Comparison of ENCODE assay signal across 20 mouse cellular contexts in the genomic region with DNA sequence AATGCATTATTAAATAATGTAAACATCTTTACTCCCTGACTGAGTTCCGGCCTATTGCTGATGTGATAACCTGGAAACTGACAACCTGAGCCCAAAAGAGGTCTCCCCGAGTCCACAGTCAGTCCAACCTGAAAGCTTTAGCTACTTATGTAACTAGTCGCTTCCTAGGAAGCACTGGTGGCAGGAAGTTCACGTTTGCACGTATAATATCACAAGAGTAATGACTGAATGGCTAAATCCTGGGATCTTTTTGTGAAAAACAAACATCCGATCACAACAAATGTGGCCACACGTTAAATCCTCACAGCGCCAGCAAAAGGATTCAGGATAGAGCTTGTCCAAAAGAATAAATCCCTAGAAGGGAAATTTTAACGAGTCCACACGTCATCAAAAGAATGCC.
DNase-seq lines count a peak whose midpoint lies in the region; ATAC-seq and TF ChIP-seq lines count a peak whose summit lies in the region.
"Had no signal": no experiment of that assay in that cellular context is flagged by ENCODE, and none has a peak within 500 bp of the region (broad histone marks: within the 10 kb centered on the region; RNA-seq: fewer than 3 reads in every experiment).

No protein-coding gene starts in this region.

- peak; percentile 68 for DNase-seq in heart, adult 11 months
- no peak for DNase-seq in heart, embryonic 10.5 days (ENCODE audit: low spot score)
- no peak for DNase-seq in heart, postnatal 0 days (ENCODE audit: low spot score)
- DNase-seq in heart, adult 8-10 months (ENCODE audit: low spot score) = no peak
- DNase-seq: adrenal gland, adult 2 months; adrenal gland, postnatal 10 days; adrenal gland, postnatal 25 days; cerebellum, adult 11-12 months; cerebellum, adult 2 months; cerebellum, adult 9-10 months; cerebellum, postnatal 10 days; cerebellum, postnatal 25 days had no signal

- no peak overlapping the region for H3K4me3 ChIP-seq in heart, embryonic 10.5 days
- H3K4me3 ChIP-seq in heart, embryonic 13.5 days = no peak overlapping the region
- no peak overlapping the region for H3K4me3 ChIP-seq in heart, embryonic 12.5 days
- no peak overlapping the region for H3K4me3 ChIP-seq in heart, postnatal 0 days (ENCODE audit: low read depth, low read length)
- no peak overlapping the region for H3K4me3 ChIP-seq in brown adipose tissue, adult 24 weeks (ENCODE audit: insufficient read depth, low read depth, low read length)
- no peak overlapping the region for H3K4me3 ChIP-seq in intestine, embryonic 15.5 days (replicated peaks)
- H3K4me3 ChIP-seq: embryonic facial prominence, embryonic 10.5 days; embryonic facial prominence, embryonic 12.5 days; forebrain, embryonic 13.5 days; forebrain, embryonic 15.5 days had no signal

- TF ChIP-seq EP300 in heart, postnatal 0 days (IDR thresholded peaks at IDR 0.05; ENCODE audit: low read depth) = no peak

- H3K4me2 ChIP-seq in heart, embryonic 13.5 days = no peak overlapping the region
- no peak overlapping the region for H3K4me2 ChIP-seq in heart, embryonic 12.5 days
- H3K4me2 ChIP-seq in heart, postnatal 0 days (ENCODE audit: low read depth, low read length) = no peak overlapping the region
- no peak overlapping the region for H3K4me2 ChIP-seq in intestine, embryonic 15.5 days (replicated peaks)
- H3K4me2 ChIP-seq: embryonic facial prominence, embryonic 12.5 days; forebrain, embryonic 13.5 days; forebrain, embryonic 15.5 days had no signal

- no peaks in the 10 kb centered on the region for H3K36me3 ChIP-seq in heart, embryonic 10.5 days
- H3K36me3 ChIP-seq in heart, embryonic 13.5 days = no peaks in the 10 kb centered on the region
- H3K36me3 ChIP-seq in heart, embryonic 12.5 days = no peaks in the 10 kb centered on the region
- H3K36me3 ChIP-seq in heart, postnatal 0 days (replicated peaks; ENCODE audit: control insufficient read depth, insufficient read depth, low read length) = no peaks in the 10 kb centered on the region
- no peaks in the 10 kb centered on the region for H3K36me3 ChIP-seq in intestine, embryonic 15.5 days
- H3K36me3 ChIP-seq: embryonic facial prominence, embryonic 10.5 days; embryonic facial prominence, embryonic 12.5 days; forebrain, embryonic 15.5 days had no signal

- no peaks in the 10 kb centered on the region for H3K9me3 ChIP-seq in heart, embryonic 10.5 days
- no peaks in the 10 kb centered on the region for H3K9me3 ChIP-seq in heart, embryonic 13.5 days
- H3K9me3 ChIP-seq in heart, embryonic 12.5 days (replicated peaks) = no peaks in the 10 kb centered on the region
- no peaks in the 10 kb centered on the region for H3K9me3 ChIP-seq in heart, postnatal 0 days (replicated peaks; ENCODE audit: control insufficient read depth, low read length)
- no peaks in the 10 kb centered on the region for H3K9me3 ChIP-seq in intestine, embryonic 15.5 days
- H3K9me3 ChIP-seq: embryonic facial prominence, embryonic 10.5 days; embryonic facial prominence, embryonic 12.5 days; forebrain, embryonic 13.5 days; forebrain, embryonic 15.5 days had no signal

- 82% methylated on average over 10 of the region's 10 CpGs for WGBS in heart, embryonic 10.5 days
- 71% methylated on average over 10 of the region's 10 CpGs for WGBS in heart, embryonic 13.5 days
- 80% methylated on average over 10 of the region's 10 CpGs for WGBS in heart, embryonic 12.5 days
- WGBS in heart, postnatal 0 days = 77% methylated on average over 10 of the region's 10 CpGs
- 75% methylated on average over 10 of the region's 10 CpGs for WGBS in intestine, embryonic 15.5 days

- no peak overlapping the region for H3K27ac ChIP-seq in heart, embryonic 10.5 days
- H3K27ac ChIP-seq in heart, embryonic 13.5 days (replicated peaks) = 0 out of 2 replicates have a peak overlapping the region, but pooled peaks have one; percentile 56
- H3K27ac ChIP-seq in heart, embryonic 12.5 days (ENCODE audit: poor library complexity, severe bottlenecking) = no peak overlapping the region
- H3K27ac ChIP-seq in heart, postnatal 0 days (ENCODE audit: low read depth) = peak overlapping the region; percentile 86
- peak overlapping the region; percentile 95 for H3K27ac ChIP-seq in brown adipose tissue, adult 24 weeks (replicated peaks; ENCODE audit: low read depth, low read length)
- H3K27ac ChIP-seq in intestine, embryonic 15.5 days = no peak overlapping the region
- H3K27ac ChIP-seq: embryonic facial prominence, embryonic 10.5 days; embryonic facial prominence, embryonic 12.5 days; forebrain, embryonic 13.5 days; forebrain, embryonic 15.5 days had no signal

- no peaks in the 10 kb centered on the region for H3K4me1 ChIP-seq in heart, embryonic 10.5 days
- peaks cover 24% of the 10 kb centered on the region for H3K4me1 ChIP-seq in heart, embryonic 13.5 days
- peaks cover 14% of the 10 kb centered on the region for H3K4me1 ChIP-seq in heart, embryonic 12.5 days (replicated peaks)
- H3K4me1 ChIP-seq in heart, postnatal 0 days (ENCODE audit: control insufficient read depth, insufficient read depth) = peaks cover 21% of the 10 kb centered on the region
- peaks cover 4% of the 10 kb centered on the region for H3K4me1 ChIP-seq in brown adipose tissue, adult 24 weeks (ENCODE audit: control insufficient read depth, insufficient read depth, insufficient read length, low read length)
- H3K4me1 ChIP-seq in intestine, embryonic 15.5 days (replicated peaks) = no peaks in the 10 kb centered on the region
- H3K4me1 ChIP-seq: forebrain, embryonic 13.5 days; forebrain, embryonic 15.5 days had no signal

- H3K27me3 ChIP-seq in heart, embryonic 10.5 days (ENCODE audit: insufficient read depth, poor library complexity, severe bottlenecking) = no peaks in the 10 kb centered on the region
- no peaks in the 10 kb centered on the region for H3K27me3 ChIP-seq in heart, embryonic 13.5 days (replicated peaks)
- H3K27me3 ChIP-seq in heart, embryonic 12.5 days (replicated peaks) = no peaks in the 10 kb centered on the region
- no peaks in the 10 kb centered on the region for H3K27me3 ChIP-seq in heart, postnatal 0 days (ENCODE audit: control insufficient read depth, insufficient read depth, low read length)
- H3K27me3 ChIP-seq in intestine, embryonic 15.5 days (replicated peaks) = no peaks in the 10 kb centered on the region
- H3K27me3 ChIP-seq: embryonic facial prominence, embryonic 12.5 days; forebrain, embryonic 13.5 days; forebrain, embryonic 15.5 days had no signal

- no peak for TF ChIP-seq CTCF in heart, postnatal 0 days (IDR thresholded peaks at IDR 0.05; ENCODE audit: low read depth)

- H3K9ac ChIP-seq in heart, embryonic 13.5 days = no peak overlapping the region
- H3K9ac ChIP-seq in heart, embryonic 12.5 days = no peak overlapping the region
- no peak overlapping the region for H3K9ac ChIP-seq in heart, postnatal 0 days (replicated peaks; ENCODE audit: low read depth, low read length)
- H3K9ac ChIP-seq in intestine, embryonic 15.5 days = no peak overlapping the region
- H3K9ac ChIP-seq: embryonic facial prominence, embryonic 12.5 days; forebrain, embryonic 13.5 days; forebrain, embryonic 15.5 days had no signal

- ATAC-seq in heart, embryonic 13.5 days (ENCODE audit: extremely low read depth, insufficient number of reproducible peaks, low FRiP score, low TSS enrichment) = no peak
- no peak for ATAC-seq in heart, embryonic 12.5 days (ENCODE audit: insufficient number of reproducible peaks, low FRiP score)
- no peak for ATAC-seq in heart, postnatal 0 days (ENCODE audit: insufficient read depth, low read depth)
- ATAC-seq in intestine, embryonic 15.5 days = no peak
- ATAC-seq: forebrain, embryonic 13.5 days; forebrain, embryonic 15.5 days had no signal

Comparison
In these comparisons a context has a peak if more than half of its experiments do, and no peak if none do; other contexts are left out.
1. H3K27ac ChIP-seq: peak in heart, embryonic 13.5 days (single experiment), heart, postnatal 0 days (single experiment) and brown adipose tissue, adult 24 weeks (single experiment); none in heart, embryonic 10.5 days (single experiment), heart, embryonic 12.5 days (single experiment) and intestine, embryonic 15.5 days (single experiment).